Mouse (Mus musculus) CD4-positive, CD25-positive, alpha-beta regulatory T cell, adult 2 months (primary cell): ENCODE measurements at regions not wholly inside any gene's neighbourhood (a gene's known extent, or its start where the extent isn't known, plus 50 kb on each side); places are given as distances from the start of the nearest gene placed in this dataset.

ENCODE experiments used
- DNase-seq: peaks from one replicate; pipeline ENCODE4 v3.0.0-alpha.2; 2012; ENCODE audit warnings: low read depth, low spot score

DNA sequence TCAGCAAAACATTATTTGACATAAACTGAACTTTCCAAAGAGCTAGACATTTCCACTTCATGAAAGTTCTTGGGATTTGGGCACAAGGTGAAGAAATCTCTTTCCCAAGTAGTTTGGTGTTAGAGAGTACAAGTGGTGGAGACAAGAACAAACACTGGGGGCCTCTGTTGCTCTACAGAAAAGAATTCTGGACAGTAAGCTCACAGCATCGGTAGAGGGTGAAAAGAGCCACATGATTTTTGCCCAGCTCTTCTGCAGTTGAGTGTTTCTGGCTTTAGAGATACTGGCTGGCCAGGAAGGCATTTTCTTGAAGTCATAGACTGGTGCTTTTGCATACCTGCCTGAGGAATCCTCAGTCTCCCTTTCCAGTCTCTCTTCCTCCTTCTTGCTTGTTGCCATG is 127.8 kb downstream of the Stk31 start:
- DNase-seq = peak; percentile 23

DNA sequence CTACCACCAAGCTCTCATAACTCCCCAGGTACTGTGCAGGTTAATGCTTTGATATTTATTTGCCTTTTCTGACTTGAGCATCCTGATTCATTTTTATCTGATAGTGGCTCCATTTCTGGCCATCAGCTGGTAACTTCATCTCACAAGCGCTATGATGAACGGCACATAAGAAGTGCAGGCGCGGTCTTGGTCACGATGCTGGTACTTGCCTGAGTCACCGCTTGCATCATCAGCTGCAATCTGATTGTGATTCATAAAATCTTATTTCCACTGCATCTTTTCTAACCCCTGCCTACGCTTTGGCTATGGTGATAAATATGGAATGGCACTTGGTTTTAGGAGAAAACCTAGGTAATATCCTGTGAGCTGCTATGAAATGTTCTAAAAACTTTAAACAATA is 128.3 kb downstream of the Stk31 start:
- DNase-seq = peak; percentile 16

DNA sequence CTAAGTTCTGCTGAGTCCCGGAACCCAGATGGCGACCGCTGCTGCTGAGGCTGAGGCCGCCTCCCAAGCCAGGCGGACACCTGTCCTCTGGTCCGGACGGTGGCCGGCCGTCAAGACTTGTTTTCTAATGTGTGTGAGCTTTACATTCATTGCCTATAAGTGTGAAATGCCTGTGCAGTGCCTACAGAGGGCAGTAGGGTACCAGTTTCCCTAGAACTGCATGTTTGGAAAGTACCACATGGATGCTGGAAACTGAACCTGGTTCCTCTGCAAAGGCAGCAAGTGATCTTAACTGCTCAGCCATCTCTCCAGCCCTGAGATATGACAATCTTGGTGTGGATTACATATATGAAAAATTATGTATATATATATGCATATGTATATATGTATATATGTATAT is 138.6 kb downstream of the Stk31 start:
- DNase-seq = peak; percentile 38

- DNase-seq = no peak
These were observed 139.1 kb downstream of the Stk31 start for GRCm38 (mm10) chr6:49534551-49534950.

DNA sequence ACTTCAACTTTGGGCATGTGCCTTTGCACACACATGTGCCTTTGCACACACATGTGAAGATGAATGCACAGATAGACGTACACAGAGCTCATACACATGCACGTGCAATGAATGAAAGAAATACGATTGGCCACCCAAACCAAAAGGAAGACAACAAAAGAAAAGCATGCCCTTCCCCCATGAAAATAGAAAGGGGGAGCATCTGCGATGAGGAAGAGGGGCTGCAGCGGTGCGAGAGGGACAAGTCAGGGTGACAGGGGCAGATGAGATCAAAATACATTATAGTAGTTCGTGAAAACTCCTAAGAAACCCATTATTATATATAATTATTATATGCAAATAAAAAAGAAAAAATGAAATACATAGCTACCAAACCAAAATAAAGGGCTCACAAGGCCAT is 149.5 kb downstream of the Stk31 start:
- DNase-seq = no peak

- no peak for DNase-seq
These were observed 159.7 kb downstream of the Stk31 start for GRCm38 (mm10) chr6:49555069-49555468.

GRCm38 (mm10) chr6:49558508-49558907 is 163.1 kb downstream of the Stk31 start:
- DNase-seq = no peak

GRCm38 (mm10) chr6:49559112-49559511 is 163.7 kb downstream of the Stk31 start:
- no peak for DNase-seq

- no peak for DNase-seq
These were observed 182.9 kb downstream of the Stk31 start for GRCm38 (mm10) chr6:49578340-49578739.

GRCm38 (mm10) chr6:49579691-49580090 is 184.3 kb downstream of the Stk31 start:
- DNase-seq = no peak

GRCm38 (mm10) chr6:49582040-49582707 is 186.8 kb downstream of the Stk31 start:
- no peak for DNase-seq

GRCm38 (mm10) chr6:49586553-49586952 is 191.1 kb downstream of the Stk31 start:
- peak; percentile 89 for DNase-seq

- DNase-seq = peak; percentile 54
These were observed 193.3 kb downstream of the Stk31 start for GRCm38 (mm10) chr6:49588677-49589076.

GRCm38 (mm10) chr6:49590927-49591631 is 195.7 kb downstream of the Stk31 start:
- DNase-seq = no peak

DNA sequence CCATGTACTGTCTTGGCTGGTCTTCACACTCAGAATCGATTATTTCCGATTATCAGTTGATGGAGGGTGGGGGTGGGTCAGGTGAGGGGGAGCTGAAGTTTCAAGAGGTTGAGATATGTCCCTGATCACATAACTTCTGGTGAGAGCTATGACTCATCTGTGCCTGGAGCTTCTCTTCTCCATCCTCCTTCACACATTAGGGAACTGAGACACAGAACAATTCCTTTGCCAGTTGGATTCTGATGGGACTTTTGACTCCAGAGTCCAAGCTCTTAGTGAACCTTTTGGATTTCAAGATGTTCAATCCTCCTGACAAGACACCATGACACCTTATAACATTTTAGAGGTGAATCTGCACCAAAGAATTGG is 196.2 kb downstream of the Stk31 start:
- DNase-seq = no peak

DNA sequence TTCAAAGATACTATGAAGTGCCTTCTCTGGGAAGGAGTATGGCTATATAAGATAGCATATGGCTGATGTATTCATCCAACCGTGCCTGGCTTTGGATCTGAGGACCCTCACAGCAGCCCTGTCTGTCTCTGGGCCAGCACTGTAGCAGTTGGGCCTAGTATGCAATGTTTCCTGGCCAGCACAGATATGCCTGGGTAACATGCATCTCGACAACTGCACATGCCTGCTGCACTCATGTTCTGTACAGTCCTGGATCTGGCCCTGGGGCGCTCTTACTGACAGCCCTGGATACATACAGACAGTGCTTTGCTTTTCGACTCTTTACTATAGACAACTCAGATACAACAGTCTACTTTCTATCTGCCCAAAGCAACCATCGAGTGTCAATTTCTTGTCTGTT is 197.3 kb downstream of the Stk31 start:
- no peak for DNase-seq

DNA sequence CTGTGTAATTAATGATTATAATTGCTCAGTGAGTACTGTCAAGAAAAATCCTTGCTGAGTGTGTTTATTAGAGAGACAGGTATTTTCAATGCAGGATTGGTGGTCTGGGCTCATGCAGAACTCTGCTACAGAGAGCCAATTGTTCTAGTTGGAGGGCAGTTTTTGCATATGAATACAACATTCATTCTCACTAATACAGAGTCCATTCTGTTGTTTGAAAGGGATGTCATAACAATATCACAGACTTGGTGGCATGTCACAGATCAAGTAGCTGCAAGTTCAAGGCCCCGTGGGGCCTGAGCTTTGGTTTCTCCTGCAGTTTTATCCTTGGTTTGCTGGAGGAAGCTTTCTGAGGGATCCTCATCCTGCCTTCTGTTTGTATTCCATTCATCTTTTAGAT is 207.8 kb downstream of the Stk31 start:
- DNase-seq = no peak

DNA sequence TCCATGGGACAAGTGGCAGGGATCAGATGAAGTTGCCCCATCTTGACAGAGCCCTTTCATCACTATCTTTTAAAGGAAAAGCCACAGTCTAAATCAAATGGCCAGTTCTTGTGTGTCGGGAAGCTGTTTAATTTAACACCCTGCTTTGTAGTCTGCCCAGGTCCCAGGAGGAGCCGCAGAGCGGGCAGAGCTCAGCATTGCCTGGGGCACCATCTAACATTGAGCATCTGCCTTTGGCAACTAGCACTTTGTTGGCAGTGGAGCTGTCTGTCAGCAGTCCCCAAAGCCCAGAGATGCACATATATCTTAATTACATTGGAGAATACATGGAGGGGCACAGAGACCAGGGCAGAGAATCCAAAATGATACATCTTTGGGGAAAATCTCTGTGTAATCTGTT is 208.4 kb downstream of the Stk31 start:
- no peak for DNase-seq

GRCm38 (mm10) chr6:49606028-49606427 is 210.6 kb downstream of the Stk31 start:
- no peak for DNase-seq

DNA sequence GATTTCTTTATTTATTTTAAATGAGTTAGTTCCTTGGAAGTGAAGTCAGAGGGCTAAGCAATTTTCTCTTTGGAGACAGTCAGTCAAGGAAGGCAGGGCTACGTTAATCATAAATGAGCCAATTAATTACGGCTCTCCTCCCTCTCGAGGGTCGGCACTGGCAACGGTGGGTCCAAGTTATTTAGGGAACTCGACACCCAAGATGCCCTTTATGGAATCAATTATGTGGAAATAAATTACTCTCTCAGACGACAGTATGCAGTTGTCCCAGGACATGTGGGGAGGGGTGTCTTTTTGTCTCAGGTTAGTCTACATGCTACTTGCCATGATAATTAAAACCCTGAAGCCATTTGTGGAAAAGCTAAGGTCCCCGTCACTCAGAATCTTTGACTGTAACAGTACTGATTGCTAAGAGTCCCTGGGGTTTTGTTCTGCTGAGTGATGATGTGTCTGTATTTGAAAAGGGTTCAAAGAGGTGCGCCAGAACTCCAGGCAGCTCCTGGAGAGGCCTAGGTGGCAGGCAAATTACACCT is 211.3 kb downstream of the Stk31 start:
- DNase-seq = no peak

- DNase-seq = no peak
These were observed 198.4 kb upstream of the Npy start for GRCm38 (mm10) chr6:49624080-49624479.

- DNase-seq = no peak
These were observed 197.9 kb upstream of the Npy start for GRCm38 (mm10) chr6:49624564-49624963.

DNA sequence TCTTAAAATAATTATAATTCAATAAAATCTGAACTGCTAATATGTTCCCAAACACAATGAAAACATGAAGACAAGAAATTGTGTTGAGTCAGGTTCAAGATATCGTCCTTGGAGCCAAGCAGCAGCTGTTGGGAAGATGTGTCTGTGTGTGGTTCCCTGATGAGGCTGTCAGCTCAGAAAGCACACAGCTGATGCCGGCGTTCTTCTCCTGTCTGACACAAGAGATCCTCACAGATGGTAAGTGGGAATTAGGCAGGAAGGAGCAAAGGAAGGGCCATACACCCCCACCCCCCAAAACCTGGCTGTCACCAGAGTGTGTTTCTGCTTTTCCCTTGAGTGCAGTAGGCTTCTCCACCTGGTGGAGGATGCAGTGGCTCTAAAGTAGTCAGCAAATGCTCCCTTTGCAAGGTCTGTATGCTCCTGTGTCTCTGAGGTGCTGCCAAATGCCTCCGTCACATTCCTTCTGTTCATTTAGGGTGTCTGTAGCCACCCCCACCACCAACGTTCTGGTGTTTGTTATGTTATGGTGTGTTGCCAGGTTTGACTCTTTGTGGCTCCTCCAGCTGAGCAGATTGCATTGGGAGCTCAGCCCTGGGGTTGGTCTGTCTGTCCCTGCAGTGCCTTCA is 188.9 kb upstream of the Npy start:
- DNase-seq = no peak
